Mouse (Mus musculus): ENCODE results near the gene Nxph4. TPM values are rescaled to one million over a fixed set of nuclear protein-coding genes. Genes with fewer than 3 reads are reported as not detected.

Nxph4 gene
- polyA plus RNA-seq, 1 experiment from 2014 or later, result 0.13 TPM

DNA sequence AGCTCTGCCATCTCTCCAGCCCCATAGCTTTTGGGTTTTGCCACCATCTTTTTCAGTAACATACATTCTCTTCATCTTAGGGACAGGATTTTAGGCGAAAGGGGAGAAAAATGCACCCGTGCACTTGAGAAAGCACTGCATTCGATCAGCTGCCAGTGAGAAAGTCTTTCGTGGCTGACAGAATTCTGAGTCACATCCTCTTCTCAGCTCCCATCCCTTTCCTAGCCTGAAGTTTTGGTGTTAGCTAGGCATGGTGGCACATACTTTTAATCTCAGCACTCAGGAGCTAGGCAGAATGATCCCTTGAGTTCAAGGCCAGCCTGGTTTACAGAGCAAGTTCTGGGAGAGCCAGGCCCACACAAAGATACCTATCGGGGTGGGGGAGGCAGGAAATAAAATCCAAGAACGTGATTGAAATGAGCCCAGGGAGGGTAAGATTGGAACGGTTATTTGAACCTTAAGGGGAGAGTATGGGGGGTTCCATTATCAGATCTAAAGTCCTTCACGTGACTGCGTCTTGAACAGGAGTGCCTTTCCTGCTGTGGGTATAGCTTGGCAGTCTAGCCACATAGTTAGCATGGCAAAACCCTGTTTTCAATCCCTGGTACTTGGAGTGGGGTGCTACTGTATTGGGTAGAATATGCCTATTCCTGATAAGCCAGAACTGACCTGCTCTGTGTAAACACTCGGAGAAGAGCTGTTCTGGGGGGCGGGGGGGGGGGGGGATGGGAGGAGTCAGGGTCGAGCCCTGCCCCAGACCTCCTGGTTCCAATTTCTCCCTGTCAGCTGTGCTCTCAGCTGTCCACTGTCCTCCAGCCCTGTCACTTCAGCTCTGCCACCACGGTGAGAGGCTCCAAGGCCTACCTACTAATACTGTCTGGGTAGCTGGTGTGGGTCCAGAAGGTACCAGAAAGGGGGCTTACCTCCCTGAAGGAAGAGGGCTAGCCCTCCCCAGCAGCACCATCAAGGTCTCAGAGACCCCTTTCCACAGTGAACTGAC lies 33.2 kb downstream of the Nxph4 start, which contains the start of gene Stac3:
TSS of gene Stac3 (plus strand) at position 793 of the 1,000 bp plus-strand sequence.
- Histone ChIP-seq H3K4me3 (replicated peaks) (no peak within 1 kb of the TSS), H3K9ac (no peak within 1 kb of the TSS), H3K9me3 (replicated peaks) (no peaks in the 10 kb centered on the region), H3K4me1 (replicated peaks) (no peaks in the 10 kb centered on the region), H3K27ac (no peak within 1 kb of the TSS), H3K4me2 (no peak within 1 kb of the TSS), H3K36me3 (peaks cover 34% of the 10 kb centered on the region), H3K27me3 (0 out of 2 replicates have a peak, but pooled peaks cover under 1% of the 10 kb centered on the region)
- 57% methylated on average over 12 of the region's 13 CpGs for WGBS (ENCODE audit: insufficient replicate concordance)
- ATAC-seq (ENCODE audit: low read depth), result no peak
- no peak for DNase-seq

- Histone ChIP-seq H3K9ac (no peak overlapping the region), H3K4me1 (replicated peaks) (no peaks in the 10 kb centered on the region), H3K4me3 (replicated peaks) (no peak overlapping the region), H3K36me3 (peaks cover 43% of the 10 kb centered on the region), H3K9me3 (replicated peaks) (no peaks in the 10 kb centered on the region), H3K27ac (no peak overlapping the region), H3K4me2 (no peak overlapping the region), H3K27me3 (no peaks in the 10 kb centered on the region)
- WGBS (ENCODE audit: insufficient replicate concordance), result 71% methylated on average over 4 of the region's 4 CpGs
- DNase-seq (no peak), ATAC-seq (ENCODE audit: low read depth) (no peak)
These were observed 34.3 kb downstream of the Nxph4 start for GRCm38 (mm10) chr10:127500042-127500441.

- no peaks in the 10 kb centered on the region for H3K27me3 ChIP-seq
- H3K36me3 ChIP-seq, result peaks cover 47% of the 10 kb centered on the region
- 76% methylated on average over 5 of the region's 5 CpGs for WGBS (ENCODE audit: insufficient replicate concordance)
- no peaks in the 10 kb centered on the region for H3K4me1 ChIP-seq (replicated peaks)
- no peak overlapping the region for H3K4me2 ChIP-seq
- ATAC-seq (ENCODE audit: low read depth) (no peak), DNase-seq (no peak)
- no peak overlapping the region for H3K4me3 ChIP-seq (replicated peaks)
- H3K27ac ChIP-seq, result no peak overlapping the region
- H3K9ac ChIP-seq, result no peak overlapping the region
- no peaks in the 10 kb centered on the region for H3K9me3 ChIP-seq (replicated peaks)
These were observed 34.8 kb downstream of the Nxph4 start for GRCm38 (mm10) chr10:127499516-127499915.

- no peak overlapping the region for H3K4me2 ChIP-seq
- H3K36me3 ChIP-seq, result peaks cover 79% of the 10 kb centered on the region
- no peak overlapping the region for H3K4me3 ChIP-seq (replicated peaks)
- no peaks in the 10 kb centered on the region for H3K4me1 ChIP-seq (replicated peaks)
- ATAC-seq (ENCODE audit: low read depth) (no peak), DNase-seq (no peak)
- H3K9ac ChIP-seq, result no peak overlapping the region
- H3K27me3 ChIP-seq, result no peaks in the 10 kb centered on the region
- no peaks in the 10 kb centered on the region for H3K9me3 ChIP-seq (replicated peaks)
- H3K27ac ChIP-seq, result no peak overlapping the region
- WGBS (ENCODE audit: insufficient replicate concordance), result 82% methylated on average over 3 of the region's 3 CpGs
These were observed 38.2 kb downstream of the Nxph4 start for GRCm38 (mm10) chr10:127496156-127496555.

GRCm38 (mm10) chr10:127492118-127492517 lies 42.2 kb downstream of the Nxph4 start:
- WGBS (ENCODE audit: insufficient replicate concordance), result 85% methylated on average over 3 of the region's 3 CpGs
- ATAC-seq (ENCODE audit: low read depth) (no peak), DNase-seq (no peak)
- no peak overlapping the region for H3K27ac ChIP-seq
- no peak overlapping the region for H3K4me2 ChIP-seq
- H3K9ac ChIP-seq, result no peak overlapping the region
- H3K27me3 ChIP-seq, result no peaks in the 10 kb centered on the region
- no peaks in the 10 kb centered on the region for H3K9me3 ChIP-seq (replicated peaks)
- H3K4me3 ChIP-seq (replicated peaks), result no peak overlapping the region
- peaks cover 90% of the 10 kb centered on the region for H3K36me3 ChIP-seq
- no peaks in the 10 kb centered on the region for H3K4me1 ChIP-seq (replicated peaks)

DNA sequence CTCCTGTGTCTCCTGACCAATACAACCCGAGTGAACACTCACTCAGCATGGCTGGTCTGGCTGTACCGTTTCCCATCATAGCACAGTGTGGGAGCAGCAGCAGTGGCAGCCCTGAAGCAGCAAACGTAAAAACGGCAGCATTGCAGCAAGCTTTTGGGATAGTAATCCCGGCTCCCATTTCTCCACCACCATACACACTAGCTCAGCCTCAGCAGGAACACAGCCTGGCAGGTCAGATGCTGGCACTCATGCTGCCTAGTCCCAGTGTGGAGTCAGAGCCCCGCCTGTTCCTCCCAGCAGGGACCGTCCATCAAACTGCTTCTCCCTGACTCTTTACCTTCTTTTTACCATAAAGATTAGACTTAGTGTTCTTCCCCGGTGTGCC lies 43.2 kb downstream of the Nxph4 start:
- Histone ChIP-seq H3K36me3 (peaks cover 88% of the 10 kb centered on the region), H3K4me2 (no peak overlapping the region), H3K9me3 (replicated peaks) (no peaks in the 10 kb centered on the region), H3K27ac (no peak overlapping the region), H3K4me1 (replicated peaks) (no peaks in the 10 kb centered on the region), H3K9ac (no peak overlapping the region), H3K4me3 (replicated peaks) (no peak overlapping the region), H3K27me3 (no peaks in the 10 kb centered on the region)
- no peak for DNase-seq
- 72% methylated on average over 8 of the region's 8 CpGs for WGBS (ENCODE audit: insufficient replicate concordance)
- ATAC-seq (ENCODE audit: low read depth), result no peak

DNA sequence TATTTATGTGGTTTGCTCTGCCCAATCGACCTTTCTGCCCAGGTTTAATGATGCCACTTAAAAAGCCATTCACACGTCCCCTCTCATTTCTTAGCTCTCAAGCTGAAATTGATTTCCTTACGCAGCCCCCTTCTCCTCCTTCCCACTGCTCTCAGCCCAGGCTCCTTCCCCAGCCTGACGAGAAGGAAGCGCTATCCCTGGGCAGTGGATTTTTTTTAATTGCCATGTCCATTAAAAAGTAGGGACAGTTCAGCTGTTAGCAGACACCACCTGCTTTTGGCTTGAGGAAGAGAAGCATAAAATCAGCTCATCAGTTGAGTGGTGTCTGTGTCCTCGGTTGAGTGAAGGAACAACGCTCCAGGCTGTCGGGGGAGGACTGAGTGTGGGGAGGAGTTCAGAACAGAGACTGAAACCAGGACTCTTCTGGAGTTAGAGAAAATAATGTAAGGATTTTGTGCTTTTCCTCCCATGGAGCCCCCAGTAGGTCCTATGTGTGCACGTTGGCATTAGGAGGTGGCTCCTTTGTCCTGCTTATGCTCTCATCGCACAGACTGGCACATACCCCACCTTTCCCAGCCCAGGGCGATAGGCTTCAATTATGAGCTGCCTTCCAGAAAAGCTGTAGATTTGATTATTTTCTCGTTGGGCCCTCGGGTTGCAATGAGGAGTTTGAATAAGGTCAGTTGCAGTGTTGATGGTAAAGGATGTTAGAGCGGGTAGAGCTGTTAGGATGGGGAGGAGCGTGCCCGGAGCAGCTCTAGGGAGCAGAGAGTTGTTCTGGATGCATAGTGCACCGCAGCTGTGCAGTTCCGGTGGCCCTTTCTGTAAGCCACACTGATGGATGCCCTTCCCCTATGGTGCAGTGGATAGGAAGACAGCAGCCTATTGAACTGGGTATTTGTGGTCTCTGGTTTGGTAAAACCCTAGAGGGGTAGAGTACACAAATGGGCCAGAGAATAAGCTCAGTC lies 43.9 kb downstream of the Nxph4 start:
- no peaks in the 10 kb centered on the region for H3K9me3 ChIP-seq (replicated peaks)
- no peak for ATAC-seq (ENCODE audit: low read depth)
- DNase-seq, result no peak
- 79% methylated on average over 18 of the region's 18 CpGs for WGBS (ENCODE audit: insufficient replicate concordance)
- H3K4me1 ChIP-seq (replicated peaks), result no peaks in the 10 kb centered on the region
- H3K27me3 ChIP-seq, result no peaks in the 10 kb centered on the region
- H3K36me3 ChIP-seq, result peaks cover 87% of the 10 kb centered on the region
- no peak overlapping the region for H3K4me2 ChIP-seq
- no peak overlapping the region for H3K27ac ChIP-seq
- H3K9ac ChIP-seq, result no peak overlapping the region
- H3K4me3 ChIP-seq (replicated peaks), result no peak overlapping the region

DNA sequence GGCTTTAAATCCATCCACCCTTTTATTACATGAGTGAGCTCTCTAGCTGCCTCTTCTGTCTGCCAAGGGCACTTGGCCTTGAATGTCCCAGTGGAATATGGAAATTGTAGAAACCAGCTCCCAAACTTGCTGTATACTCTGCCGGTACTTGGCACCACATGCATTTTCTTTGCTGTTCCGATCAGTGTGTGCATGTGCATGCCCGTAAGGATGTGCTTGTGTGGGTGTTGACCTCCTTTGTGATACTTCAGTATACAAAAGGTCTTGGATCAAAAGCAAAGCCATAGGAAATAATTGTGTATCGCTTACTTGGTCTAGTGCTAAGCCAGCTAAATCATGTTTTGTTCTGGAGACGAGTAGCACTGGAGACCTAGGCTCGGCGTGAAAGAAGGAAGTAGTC lies 45.5 kb downstream of the Nxph4 start:
- Histone ChIP-seq H3K4me1 (replicated peaks) (no peaks in the 10 kb centered on the region), H3K36me3 (peaks cover 88% of the 10 kb centered on the region), H3K9ac (no peak overlapping the region), H3K27ac (no peak overlapping the region), H3K4me2 (no peak overlapping the region), H3K4me3 (replicated peaks) (no peak overlapping the region), H3K27me3 (no peaks in the 10 kb centered on the region), H3K9me3 (replicated peaks) (no peaks in the 10 kb centered on the region)
- DNase-seq (no peak), ATAC-seq (ENCODE audit: low read depth) (no peak)
- WGBS (ENCODE audit: insufficient replicate concordance), result 84% methylated on average over 7 of the region's 7 CpGs

DNA sequence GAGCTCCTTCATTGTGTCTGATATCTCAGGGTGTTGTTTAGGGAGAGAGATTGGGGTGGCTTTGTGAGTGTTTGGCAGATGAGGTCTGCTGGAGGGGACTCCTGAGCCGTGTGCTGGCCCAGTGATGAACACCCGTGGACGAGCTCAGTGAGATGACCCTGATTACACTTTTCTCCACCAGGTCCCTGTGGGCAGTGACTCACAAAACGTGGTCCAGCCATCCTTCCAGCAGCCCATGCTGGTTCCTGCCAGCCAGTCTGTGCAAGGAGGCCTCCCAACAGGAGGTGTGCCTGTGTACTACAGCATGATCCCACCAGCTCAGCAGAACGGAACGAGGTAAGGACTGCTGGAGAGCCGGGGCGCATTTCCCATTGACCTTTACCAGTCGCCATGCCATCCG lies 49.1 kb downstream of the Nxph4 start:
- no peak overlapping the region for H3K27ac ChIP-seq
- H3K36me3 ChIP-seq, result peaks cover 56% of the 10 kb centered on the region
- no peak for ATAC-seq (ENCODE audit: low read depth)
- WGBS (ENCODE audit: insufficient replicate concordance), result 80% methylated on average over 10 of the region's 10 CpGs
- H3K4me3 ChIP-seq (replicated peaks), result no peak overlapping the region
- DNase-seq, result no peak
- no peaks in the 10 kb centered on the region for H3K4me1 ChIP-seq (replicated peaks)
- H3K9ac ChIP-seq, result no peak overlapping the region
- no peak overlapping the region for H3K4me2 ChIP-seq
- no peaks in the 10 kb centered on the region for H3K9me3 ChIP-seq (replicated peaks)
- no peaks in the 10 kb centered on the region for H3K27me3 ChIP-seq

DNA sequence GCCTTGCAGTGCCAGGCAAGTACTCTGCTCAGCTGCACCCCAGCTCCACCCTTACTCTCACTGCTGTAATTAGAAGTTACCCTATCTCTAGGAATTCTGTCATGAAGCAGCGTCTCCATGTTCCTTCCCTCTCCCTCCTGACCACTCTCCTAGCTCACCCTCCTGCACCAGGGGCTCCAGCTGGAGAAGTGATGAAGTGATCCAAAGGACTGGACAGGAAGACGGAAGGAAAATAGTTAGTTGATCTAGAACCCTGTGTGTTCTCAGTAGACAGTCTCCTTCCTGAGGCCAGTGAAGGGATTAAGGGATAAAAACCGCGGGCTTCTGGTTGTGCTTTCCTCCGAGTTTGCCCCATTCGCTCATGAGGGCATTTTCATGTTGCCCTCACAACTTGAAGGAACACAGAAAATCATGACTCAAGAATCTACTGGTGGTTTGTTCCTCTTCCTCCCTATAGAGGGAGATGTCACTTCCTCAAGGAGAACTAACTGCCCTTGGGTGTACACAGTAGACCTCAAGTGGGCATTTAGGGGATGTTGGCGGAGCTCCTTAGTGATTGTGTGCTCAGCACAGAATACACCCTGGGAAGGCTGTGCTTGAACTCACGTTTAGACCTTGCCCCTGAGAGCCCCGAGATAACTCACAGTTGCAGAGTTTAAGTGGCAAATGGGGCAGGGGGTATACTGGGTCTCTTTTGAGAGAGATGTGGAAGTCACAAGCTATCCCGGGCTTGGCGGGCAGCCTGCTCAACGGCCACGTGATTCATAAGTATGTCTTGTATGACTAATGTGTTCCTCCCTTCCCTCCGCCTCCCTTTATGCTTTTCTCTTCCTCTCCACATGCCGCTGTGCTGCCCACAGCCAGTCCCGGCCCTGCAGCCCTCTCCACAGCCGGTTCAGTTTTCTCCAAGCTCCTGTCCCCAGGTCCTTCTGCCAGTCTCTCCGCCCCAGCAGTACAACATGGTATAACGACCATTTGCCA lies 53.2 kb downstream of the Nxph4 start:
- no peak overlapping the region for H3K4me3 ChIP-seq (replicated peaks)
- H3K9me3 ChIP-seq (replicated peaks), result no peaks in the 10 kb centered on the region
- WGBS (ENCODE audit: insufficient replicate concordance), result 75% methylated on average over 19 of the region's 19 CpGs
- ATAC-seq (ENCODE audit: low read depth) (peak; percentile 45; the same call in 1 of the 2 replicates), DNase-seq (no peak)
- 0 out of 2 replicates have a peak overlapping the region, but pooled peaks have one; percentile 21 for H3K27ac ChIP-seq
- no peak overlapping the region for H3K4me2 ChIP-seq
- H3K9ac ChIP-seq, result no peak overlapping the region
- H3K4me1 ChIP-seq (replicated peaks), result no peaks in the 10 kb centered on the region
- peaks cover 39% of the 10 kb centered on the region for H3K36me3 ChIP-seq
- no peaks in the 10 kb centered on the region for H3K27me3 ChIP-seq
